Mouse (Mus musculus) bone marrow macrophage, adult 2 months (primary cell): ENCODE results near the gene Zdhhc7. TPM values are rescaled to one million over a fixed set of nuclear protein-coding genes. Genes with fewer than 3 reads are reported as not detected.

Experiments used
- H3K27ac ChIP-seq: 2 replicates; pipeline ENCODE4 v1.5.1; 2012; ENCODE audit warnings: low read depth, low read length; ENCODE audit not compliant: insufficient read depth
- H3K4me1 ChIP-seq: 2 replicates; pipeline ENCODE4 v1.6.1; 2012; ENCODE audit warnings: low read length; ENCODE audit not compliant: control insufficient read depth, insufficient read depth
- H3K4me3 ChIP-seq: 2 replicates; pipeline ENCODE4 v1.5.1; 2012; ENCODE audit warnings: mild to moderate bottlenecking, low read length, moderate library complexity; ENCODE audit not compliant: insufficient read depth
- CTCF ChIP-seq: IDR thresholded peaks from 2 replicates; pipeline ENCODE4 v1.5.1; 2012; ENCODE audit warnings: low read depth, mild to moderate bottlenecking, low read length, moderate library complexity
- POLR2A ChIP-seq: IDR thresholded peaks from 2 replicates; pipeline ENCODE4 v1.6.1; 2012; ENCODE audit warnings: mild to moderate bottlenecking, low read depth, low read length, borderline replicate concordance
- polyA plus RNA-seq: library from polyadenylated mRNA; stranded (reverse); fragments of >200 nt; gene quantifications from 2 replicates; pipeline ENCODE4 v1.2.4, GENCODE M21; 2012; ENCODE audit not compliant: missing spikeins, insufficient read depth, insufficient read length

Gene Zdhhc7
- polyA plus RNA-seq, 1 experiment, result 36.9 TPM

DNA sequence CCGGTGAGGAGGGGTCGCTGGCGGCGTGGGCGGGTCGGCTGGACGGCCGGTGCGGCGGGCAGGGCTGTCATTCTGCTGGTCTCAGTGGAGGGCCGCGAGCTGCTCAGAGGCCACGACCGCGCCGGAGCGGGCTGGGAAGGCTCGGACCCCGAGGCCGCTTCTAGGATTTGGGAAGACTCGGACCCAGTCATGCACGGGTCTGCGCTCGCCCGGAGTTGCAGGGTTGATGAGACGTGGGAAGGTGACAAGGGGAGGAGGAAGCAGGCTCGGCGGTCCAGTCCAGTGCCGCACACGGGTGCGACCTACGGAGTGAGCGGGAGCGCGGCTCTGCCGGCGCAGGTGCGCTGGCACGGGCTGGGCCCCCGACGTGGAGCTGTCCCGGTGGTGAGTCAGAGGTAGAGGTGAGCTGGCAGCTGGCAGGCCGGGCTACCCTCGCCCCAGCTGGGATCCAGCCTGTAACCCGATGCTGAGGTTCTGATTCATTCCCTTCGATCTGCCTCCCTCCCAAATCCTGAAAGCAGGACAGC is 13.1 kb upstream of the Zdhhc7 start:
- TF ChIP-seq POLR2A (no peak), CTCF (no peak)
- peaks cover 65% of the 10 kb centered on the region for H3K4me1 ChIP-seq
- H3K27ac ChIP-seq, result no peak overlapping the region; the same call in 1 of the 2 replicates
- H3K4me3 ChIP-seq, result peak overlapping the region; percentile 80

DNA sequence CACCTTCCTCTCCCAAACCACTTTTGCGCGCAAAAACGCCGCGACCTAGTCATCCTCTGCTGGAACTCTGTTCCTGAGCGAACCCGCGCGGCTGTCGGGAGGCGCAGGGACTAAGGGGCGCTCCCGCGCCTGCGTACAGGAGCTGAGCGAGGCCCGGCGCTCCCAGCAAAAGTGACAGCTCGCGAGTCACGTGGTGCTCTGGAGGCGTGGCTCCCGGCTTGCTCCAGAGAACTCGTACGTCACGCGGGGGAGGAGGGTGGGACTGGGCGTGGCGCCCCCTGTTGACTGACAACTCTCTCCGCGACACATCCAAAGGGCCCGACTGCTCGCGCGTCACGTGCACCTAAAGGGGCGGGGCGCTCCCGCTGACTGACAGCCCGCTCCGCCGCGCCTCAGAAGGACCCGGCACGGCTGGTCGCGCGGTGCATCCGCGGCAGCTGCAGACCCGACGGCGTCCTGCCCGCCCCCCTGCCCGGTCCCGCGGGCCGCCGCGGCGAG is 12.5 kb upstream of the Zdhhc7 start, which contains the start of gene 6430548M08Rik:
Gene 6430548M08Rik, plus strand, starts transcription at position 395 of the 498 bp plus-strand sequence.
- H3K27ac ChIP-seq, result peak within 1 kb of the TSS; percentile 98
- H3K4me1 ChIP-seq, result peaks cover 63% of the 10 kb centered on the region
- peak within 1 kb of the TSS; percentile 80 for H3K4me3 ChIP-seq
- TF ChIP-seq CTCF (no peak), POLR2A (no peak)

DNA sequence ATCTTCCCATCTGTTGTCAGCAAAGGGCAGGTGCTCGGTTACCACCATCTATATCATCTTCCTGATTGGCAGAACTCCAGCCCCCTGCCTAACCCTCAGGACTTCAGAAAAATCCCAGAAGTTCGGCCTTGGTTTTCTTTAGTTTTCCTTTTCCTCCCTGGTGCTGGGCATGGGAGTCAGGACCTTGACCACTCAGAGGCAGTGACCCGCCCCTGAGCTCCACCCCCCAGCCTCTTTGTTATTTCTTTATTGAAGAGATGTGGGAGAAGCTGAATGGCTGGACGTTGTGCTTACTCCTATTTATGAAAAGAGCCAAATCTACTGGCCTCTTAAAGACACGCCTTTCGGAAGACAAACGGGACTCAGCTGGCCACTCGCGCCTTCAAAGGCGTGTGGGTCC is 12.0 kb upstream of the Zdhhc7 start:
- peak overlapping the region; percentile 66 for H3K4me3 ChIP-seq
- TF ChIP-seq CTCF (no peak), POLR2A (no peak)
- peaks cover 63% of the 10 kb centered on the region for H3K4me1 ChIP-seq
- peak overlapping the region; percentile 98 for H3K27ac ChIP-seq

DNA sequence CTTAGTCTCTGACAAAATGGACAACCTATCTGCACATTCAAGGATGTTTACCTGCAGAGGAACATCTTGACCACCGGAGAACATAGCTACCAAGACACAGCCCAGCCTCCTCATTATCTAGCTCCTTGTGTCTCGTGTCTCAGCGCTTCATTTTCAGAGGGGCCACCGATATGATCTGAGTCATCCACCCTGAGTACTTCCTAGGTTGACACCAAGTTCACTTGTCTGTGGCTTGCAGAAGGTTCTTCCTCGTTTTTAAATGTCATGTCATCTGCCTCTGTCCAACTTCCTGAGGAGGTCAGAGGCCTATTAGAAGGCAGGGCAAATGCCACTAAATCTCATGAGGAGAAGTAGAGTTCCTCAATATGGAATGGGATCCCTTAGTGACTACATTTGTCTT is 11.3 kb upstream of the Zdhhc7 start:
- H3K4me3 ChIP-seq, result peak overlapping the region; percentile 7; the same call in 1 of the 2 replicates
- TF ChIP-seq CTCF (no peak), POLR2A (no peak)
- H3K27ac ChIP-seq, result peak overlapping the region; percentile 98
- H3K4me1 ChIP-seq, result peaks cover 63% of the 10 kb centered on the region

- TF ChIP-seq CTCF, result no peak
- TF ChIP-seq POLR2A, result no peak
- Histone ChIP-seq H3K4me3 (no peak overlapping the region), H3K4me1 (peaks cover 63% of the 10 kb centered on the region), H3K27ac (no peak overlapping the region)
These were observed 10.1 kb upstream of the Zdhhc7 start for GRCm38 (mm10) chr8:120111382-120111781.

GRCm38 (mm10) chr8:120110966-120111365 is 9.7 kb upstream of the Zdhhc7 start:
- H3K4me3 ChIP-seq, result no peak overlapping the region
- peaks cover 58% of the 10 kb centered on the region for H3K4me1 ChIP-seq
- TF ChIP-seq POLR2A, result no peak
- no peak for TF ChIP-seq CTCF
- H3K27ac ChIP-seq, result peak overlapping the region; percentile 82

DNA sequence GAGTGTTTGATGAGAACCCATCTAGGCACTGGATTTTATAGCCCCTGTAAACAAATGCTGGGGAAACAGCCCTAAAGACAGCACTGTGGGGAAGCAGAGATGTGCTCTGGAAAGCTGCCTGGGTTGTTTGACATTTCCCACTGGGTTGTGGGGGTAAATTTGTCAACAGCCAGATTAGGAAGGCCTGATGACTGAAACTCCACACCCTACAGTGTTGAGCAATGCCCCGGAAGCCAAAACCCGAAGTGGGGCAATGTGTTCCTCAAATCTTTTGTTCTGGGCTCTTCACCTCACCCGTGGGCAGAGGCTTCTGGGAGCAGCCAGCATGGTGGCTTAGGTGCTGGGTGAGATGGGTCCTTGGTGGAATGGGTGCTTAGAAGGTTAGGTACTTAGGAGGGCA is 7.9 kb upstream of the Zdhhc7 start:
- Histone ChIP-seq H3K4me3 (peak overlapping the region; percentile 25), H3K27ac (peak overlapping the region; percentile 97), H3K4me1 (peaks cover 62% of the 10 kb centered on the region)
- TF ChIP-seq CTCF, result no peak
- no peak for TF ChIP-seq POLR2A

DNA sequence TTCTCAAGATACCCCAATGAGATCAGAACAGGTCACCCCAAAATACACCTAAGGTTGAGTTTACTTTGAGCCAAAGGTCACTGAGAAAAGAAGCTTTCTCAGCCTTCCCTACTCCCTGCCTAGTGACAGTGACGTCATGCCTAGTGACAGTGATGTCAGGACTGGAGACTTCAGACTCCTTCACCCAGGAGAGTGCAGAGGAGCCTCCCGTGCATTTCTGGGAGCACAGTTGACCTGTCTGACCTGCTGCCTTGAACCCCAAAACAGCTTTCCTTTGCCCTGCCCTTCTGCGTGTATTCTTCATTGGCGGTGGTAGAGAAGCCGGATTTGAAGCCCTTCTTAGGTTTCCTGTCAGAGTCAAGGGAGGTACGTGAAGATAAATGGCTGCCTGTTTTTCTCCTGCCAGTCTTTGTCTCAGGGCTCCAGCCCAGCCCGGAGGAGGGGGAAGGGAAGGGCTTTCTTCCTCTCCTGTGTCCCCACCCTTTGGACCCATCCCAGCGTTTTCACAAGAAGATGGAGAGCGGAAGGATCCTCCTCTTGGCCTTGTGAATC is 3.5 kb upstream of the Zdhhc7 start:
- Histone ChIP-seq H3K27ac (no peak overlapping the region), H3K4me3 (no peak overlapping the region), H3K4me1 (peaks cover 56% of the 10 kb centered on the region)
- no peak for TF ChIP-seq CTCF
- no peak for TF ChIP-seq POLR2A

GRCm38 (mm10) chr8:120103916-120104315 is 2.6 kb upstream of the Zdhhc7 start:
- Histone ChIP-seq H3K27ac (no peak overlapping the region), H3K4me3 (no peak overlapping the region), H3K4me1 (peaks cover 56% of the 10 kb centered on the region)
- TF ChIP-seq CTCF (no peak), POLR2A (no peak)

- TF ChIP-seq POLR2A, result no peak
- TF ChIP-seq CTCF, result no peak
- peak overlapping the region; percentile 85 for H3K27ac ChIP-seq
- peak overlapping the region; percentile 89 for H3K4me3 ChIP-seq
- H3K4me1 ChIP-seq, result peaks cover 54% of the 10 kb centered on the region
These were observed 754 bp downstream of the Zdhhc7 start for GRCm38 (mm10) chr8:120100388-120101067.
